Mouse (Mus musculus): ENCODE data around the gene Inha. TPM values are rescaled to one million over a fixed set of nuclear protein-coding genes. Genes with fewer than 3 reads are reported as not detected.

Inha gene
- polyA plus RNA-seq, 1 experiment from 2014 or later, result 18.1 TPM

DNA sequence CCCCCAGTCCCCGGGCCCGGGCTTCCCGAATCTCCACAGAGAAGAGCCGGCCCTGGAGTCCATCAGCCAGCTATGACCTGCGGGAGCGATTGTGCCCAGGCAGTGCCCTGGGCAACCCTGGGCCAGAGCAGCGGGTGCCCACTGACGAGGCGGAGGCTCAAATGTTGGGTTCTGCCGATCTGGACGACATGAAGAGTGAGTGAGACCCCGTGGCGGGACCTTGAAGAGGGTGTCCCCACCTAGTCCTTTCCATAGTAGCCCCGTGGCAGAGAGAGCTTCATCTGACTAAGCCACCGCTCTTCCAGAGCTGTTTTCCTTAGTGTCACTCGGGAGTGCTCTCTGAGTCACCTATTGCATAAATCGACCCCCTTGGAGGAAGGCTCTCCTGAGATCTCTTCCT, 42.0 kb downstream of the Inha start:
- ATAC-seq, result no peak
- 90% methylated on average over 17 of the region's 17 CpGs for WGBS

GRCm38 (mm10) chr1:75549289-75550279, 42.7 kb downstream of the Inha start:
- ATAC-seq, result no peak
- peaks cover 17% of the 10 kb centered on the region for H3K4me1 ChIP-seq (replicated peaks; ENCODE audit: control insufficient read depth, insufficient read depth, low read length)
- 87% methylated on average over 17 of the region's 17 CpGs for WGBS
- H3K36me3 ChIP-seq (ENCODE audit: control insufficient read depth, insufficient read depth), result peaks cover 8% of the 10 kb centered on the region; the same call in 1 of the 2 replicates
- no peak overlapping the region for H3K4me2 ChIP-seq (ENCODE audit: low read length)
- H3K27me3 ChIP-seq (replicated peaks; ENCODE audit: control insufficient read depth, insufficient read depth, low read length), result no peaks in the 10 kb centered on the region
- H3K27ac ChIP-seq (ENCODE audit: low read length), result no peak overlapping the region
- no peak overlapping the region for H3K4me3 ChIP-seq (replicated peaks; ENCODE audit: low read length)
- no peaks in the 10 kb centered on the region for H3K9me3 ChIP-seq (ENCODE audit: control insufficient read depth, low read length)
- H3K9ac ChIP-seq (replicated peaks; ENCODE audit: low read depth, low read length), result no peak overlapping the region

More for the DNA sequence above, 42.0 kb downstream of the Inha start:
- no peak overlapping the region for H3K27ac ChIP-seq (ENCODE audit: low read length)
- H3K9ac ChIP-seq (replicated peaks; ENCODE audit: low read depth, low read length), result no peak overlapping the region
- no peak overlapping the region for H3K4me3 ChIP-seq (replicated peaks; ENCODE audit: low read length)
- H3K9me3 ChIP-seq (ENCODE audit: control insufficient read depth, low read length), result no peaks in the 10 kb centered on the region
- peaks cover 4% of the 10 kb centered on the region; the same call in 1 of the 2 replicates for H3K36me3 ChIP-seq (ENCODE audit: control insufficient read depth, insufficient read depth)
- H3K4me2 ChIP-seq (ENCODE audit: low read length), result no peak overlapping the region
- no peaks in the 10 kb centered on the region for H3K27me3 ChIP-seq (replicated peaks; ENCODE audit: control insufficient read depth, insufficient read depth, low read length)
- peaks cover 17% of the 10 kb centered on the region for H3K4me1 ChIP-seq (replicated peaks; ENCODE audit: control insufficient read depth, insufficient read depth, low read length)

DNA sequence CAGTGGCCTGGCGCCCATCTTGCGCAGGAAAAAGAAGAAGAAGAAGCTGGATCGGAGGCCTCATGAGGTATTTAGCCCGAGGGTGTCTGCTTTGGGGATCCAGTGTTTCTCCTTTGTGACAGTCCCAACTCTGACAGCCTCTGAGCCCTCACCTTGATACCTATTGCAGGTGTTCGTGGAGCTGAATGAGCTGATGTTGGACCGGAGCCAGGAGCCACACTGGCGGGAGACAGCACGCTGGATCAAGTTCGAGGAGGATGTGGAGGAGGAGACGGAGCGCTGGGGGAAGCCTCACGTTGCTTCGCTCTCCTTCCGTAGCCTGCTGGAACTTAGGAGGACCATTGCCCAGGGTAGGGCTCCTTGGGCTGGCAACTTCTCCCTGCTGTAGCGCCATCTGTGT, 43.7 kb downstream of the Inha start:
- Histone ChIP-seq H3K4me2 (ENCODE audit: low read length) (no peak overlapping the region), H3K27ac (ENCODE audit: low read length) (no peak overlapping the region), H3K4me3 (replicated peaks; ENCODE audit: low read length) (no peak overlapping the region), H3K4me1 (replicated peaks; ENCODE audit: control insufficient read depth, insufficient read depth, low read length) (peaks cover 16% of the 10 kb centered on the region), H3K36me3 (ENCODE audit: control insufficient read depth, insufficient read depth) (peaks cover 8% of the 10 kb centered on the region; the same call in 1 of the 2 replicates), H3K27me3 (replicated peaks; ENCODE audit: control insufficient read depth, insufficient read depth, low read length) (no peaks in the 10 kb centered on the region), H3K9me3 (ENCODE audit: control insufficient read depth, low read length) (no peaks in the 10 kb centered on the region), H3K9ac (replicated peaks; ENCODE audit: low read depth, low read length) (no peak overlapping the region)
- 87% methylated on average over 15 of the region's 15 CpGs for WGBS
- ATAC-seq, result no peak

GRCm38 (mm10) chr1:75555680-75556079, 48.8 kb downstream of the Inha start:
- H3K27ac ChIP-seq (ENCODE audit: low read length), result no peak overlapping the region
- H3K9me3 ChIP-seq (ENCODE audit: control insufficient read depth, low read length), result no peaks in the 10 kb centered on the region
- peaks cover 9% of the 10 kb centered on the region for H3K4me1 ChIP-seq (replicated peaks; ENCODE audit: control insufficient read depth, insufficient read depth, low read length)
- 96% methylated on average over 7 of the region's 7 CpGs for WGBS
- ATAC-seq, result no peak
- no peak overlapping the region for H3K9ac ChIP-seq (replicated peaks; ENCODE audit: low read depth, low read length)
- no peak overlapping the region for H3K4me3 ChIP-seq (replicated peaks; ENCODE audit: low read length)
- H3K36me3 ChIP-seq (ENCODE audit: control insufficient read depth, insufficient read depth), result peaks cover 13% of the 10 kb centered on the region; the same call in 1 of the 2 replicates
- no peaks in the 10 kb centered on the region for H3K27me3 ChIP-seq (replicated peaks; ENCODE audit: control insufficient read depth, insufficient read depth, low read length)
- H3K4me2 ChIP-seq (ENCODE audit: low read length), result no peak overlapping the region

DNA sequence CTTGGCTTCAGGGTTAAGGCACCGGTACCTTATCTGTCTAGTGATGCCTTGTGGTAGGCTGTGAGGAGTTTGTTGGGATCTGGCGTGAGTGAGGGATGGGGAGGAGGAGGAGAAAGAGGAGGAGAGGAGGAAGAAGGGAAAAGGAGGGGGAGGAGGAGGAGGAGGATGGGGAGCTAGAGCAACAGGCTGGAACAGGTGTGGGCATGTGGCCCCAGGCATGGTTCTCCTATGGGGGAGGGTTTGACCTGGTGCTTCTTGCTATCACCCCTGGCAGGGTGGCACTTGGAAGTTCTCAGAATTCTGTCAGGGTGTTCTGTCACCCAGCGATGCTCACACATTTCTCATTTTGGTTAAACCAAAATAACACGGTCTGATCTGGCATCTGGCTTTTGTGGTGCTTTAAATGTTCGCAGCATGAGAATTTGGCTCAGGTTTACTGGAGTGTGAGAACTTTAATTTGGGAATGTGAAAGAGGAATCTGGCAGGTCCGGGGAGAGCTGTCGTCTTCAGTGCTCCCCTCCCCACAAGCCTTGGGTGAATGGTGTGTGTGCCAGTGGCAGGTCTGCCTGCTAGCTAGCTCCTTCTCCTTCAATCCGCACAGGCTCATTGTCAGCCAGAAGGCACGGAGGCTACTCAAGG, 49.4 kb downstream of the Inha start:
- no peak overlapping the region for H3K9ac ChIP-seq (replicated peaks; ENCODE audit: low read depth, low read length)
- H3K4me1 ChIP-seq (replicated peaks; ENCODE audit: control insufficient read depth, insufficient read depth, low read length), result peaks cover 13% of the 10 kb centered on the region
- H3K4me3 ChIP-seq (replicated peaks; ENCODE audit: low read length), result no peak overlapping the region
- 77% methylated on average over 9 of the region's 9 CpGs for WGBS
- H3K36me3 ChIP-seq (ENCODE audit: control insufficient read depth, insufficient read depth), result peaks cover 10% of the 10 kb centered on the region; the same call in 1 of the 2 replicates
- no peak overlapping the region for H3K27ac ChIP-seq (ENCODE audit: low read length)
- H3K9me3 ChIP-seq (ENCODE audit: control insufficient read depth, low read length), result no peaks in the 10 kb centered on the region
- no peak overlapping the region for H3K4me2 ChIP-seq (ENCODE audit: low read length)
- no peaks in the 10 kb centered on the region for H3K27me3 ChIP-seq (replicated peaks; ENCODE audit: control insufficient read depth, insufficient read depth, low read length)
- no peak for ATAC-seq

- H3K4me1 ChIP-seq (replicated peaks; ENCODE audit: control insufficient read depth, insufficient read depth, low read length), result peaks cover 20% of the 10 kb centered on the region
- H3K36me3 ChIP-seq (ENCODE audit: control insufficient read depth, insufficient read depth), result peaks cover 10% of the 10 kb centered on the region; the same call in 1 of the 2 replicates
- H3K4me3 ChIP-seq (replicated peaks; ENCODE audit: low read length), result no peak overlapping the region
- WGBS, result 93% methylated on average over 7 of the region's 7 CpGs
- no peak overlapping the region for H3K9ac ChIP-seq (replicated peaks; ENCODE audit: low read depth, low read length)
- H3K9me3 ChIP-seq (ENCODE audit: control insufficient read depth, low read length), result no peaks in the 10 kb centered on the region
- no peak for ATAC-seq
- no peaks in the 10 kb centered on the region for H3K27me3 ChIP-seq (replicated peaks; ENCODE audit: control insufficient read depth, insufficient read depth, low read length)
- no peak overlapping the region for H3K4me2 ChIP-seq (ENCODE audit: low read length)
- no peak overlapping the region for H3K27ac ChIP-seq (ENCODE audit: low read length)
These were observed 50.2 kb downstream of the Inha start for GRCm38 (mm10) chr1:75557041-75557440.

GRCm38 (mm10) chr1:75558388-75559178, 51.7 kb downstream of the Inha start:
- Histone ChIP-seq H3K4me3 (replicated peaks; ENCODE audit: low read length) (no peak overlapping the region), H3K9me3 (ENCODE audit: control insufficient read depth, low read length) (no peaks in the 10 kb centered on the region), H3K27ac (ENCODE audit: low read length) (no peak overlapping the region), H3K36me3 (ENCODE audit: control insufficient read depth, insufficient read depth) (peaks cover 10% of the 10 kb centered on the region; the same call in 1 of the 2 replicates), H3K27me3 (replicated peaks; ENCODE audit: control insufficient read depth, insufficient read depth, low read length) (no peaks in the 10 kb centered on the region), H3K4me1 (replicated peaks; ENCODE audit: control insufficient read depth, insufficient read depth, low read length) (peaks cover 20% of the 10 kb centered on the region), H3K4me2 (ENCODE audit: low read length) (no peak overlapping the region), H3K9ac (replicated peaks; ENCODE audit: low read depth, low read length) (no peak overlapping the region)
- no peak for ATAC-seq
- 90% methylated on average over 18 of the region's 18 CpGs for whole genome bisulfite sequencing

DNA sequence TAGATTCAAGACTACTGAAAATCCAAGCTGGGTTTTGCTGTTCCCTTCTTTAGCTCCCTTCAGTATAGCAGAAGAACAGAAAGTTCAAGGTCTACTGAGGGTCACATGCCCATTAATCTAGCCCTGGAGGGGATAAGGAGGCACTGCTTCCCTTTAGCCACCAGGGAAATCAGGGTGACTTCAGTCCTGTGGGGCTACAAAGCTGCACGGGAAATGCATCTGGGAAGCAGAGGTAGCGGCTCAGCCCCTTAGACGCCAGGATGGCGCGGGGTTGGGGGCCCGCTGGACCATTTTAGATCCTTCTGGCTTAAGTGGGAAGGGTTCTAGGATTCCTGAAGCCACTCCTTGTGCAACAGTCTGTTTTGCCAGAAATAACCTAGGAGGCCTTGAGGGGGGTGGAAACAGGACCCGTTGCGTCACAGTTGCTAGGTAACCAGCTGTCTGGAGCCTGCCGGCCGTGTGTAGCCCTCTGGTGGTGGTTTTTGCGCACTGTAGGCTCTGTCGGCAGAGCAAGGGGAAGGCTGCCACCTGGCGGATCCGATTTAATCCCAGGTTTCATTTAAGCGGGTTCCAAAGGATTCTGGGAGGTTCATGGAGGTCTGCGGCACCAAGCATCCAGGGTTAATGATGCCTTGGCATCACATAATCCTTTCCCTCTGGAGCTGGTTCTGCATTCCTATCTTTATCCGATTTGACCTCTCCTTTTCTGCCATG, 52.5 kb downstream of the Inha start:
- Histone ChIP-seq H3K4me1 (replicated peaks; ENCODE audit: control insufficient read depth, insufficient read depth, low read length) (peaks cover 20% of the 10 kb centered on the region), H3K36me3 (ENCODE audit: control insufficient read depth, insufficient read depth) (peaks cover 8% of the 10 kb centered on the region; the same call in 1 of the 2 replicates), H3K27me3 (replicated peaks; ENCODE audit: control insufficient read depth, insufficient read depth, low read length) (no peaks in the 10 kb centered on the region), H3K4me2 (ENCODE audit: low read length) (peak overlapping the region; percentile 30; the same call in 1 of the 2 replicates), H3K9ac (replicated peaks; ENCODE audit: low read depth, low read length) (no peak overlapping the region; the same call in 1 of the 2 replicates), H3K9me3 (ENCODE audit: control insufficient read depth, low read length) (no peaks in the 10 kb centered on the region), H3K27ac (ENCODE audit: low read length) (peak overlapping the region; percentile 37; the same call in 1 of the 2 replicates), H3K4me3 (replicated peaks; ENCODE audit: low read length) (no peak overlapping the region)
- WGBS, result 6% methylated on average over 17 of the region's 17 CpGs
- peak; percentile 93 for ATAC-seq
